Mouse (Mus musculus) left cerebral cortex, postnatal 25 days (tissue): Measurements from ENCODE around the gene Klrb1b. TPM values are rescaled to one million over a fixed set of nuclear protein-coding genes. Genes with fewer than 3 reads are reported as not detected.

Source experiments
- DNase-seq, 2 experiments: peaks; one replicate each; pipeline ENCODE4 v3.0.0; 2022; ENCODE audit warnings: low spot score in 2 of 2, mixed read lengths in 1 of 2
- intact Hi-C: fragments of 180-260 bp; cut with DNase I; formaldehyde crosslinking; loops from one replicate; pipeline ENCODE4 v1.15.1; 2025
- total RNA-seq, 2 experiments: library from RNA; stranded (reverse); gene quantifications; 2 replicates each; pipeline ENCODE4 v1.2.3; 2021

The Klrb1b gene
- total RNA-seq, result not detected

DNA sequence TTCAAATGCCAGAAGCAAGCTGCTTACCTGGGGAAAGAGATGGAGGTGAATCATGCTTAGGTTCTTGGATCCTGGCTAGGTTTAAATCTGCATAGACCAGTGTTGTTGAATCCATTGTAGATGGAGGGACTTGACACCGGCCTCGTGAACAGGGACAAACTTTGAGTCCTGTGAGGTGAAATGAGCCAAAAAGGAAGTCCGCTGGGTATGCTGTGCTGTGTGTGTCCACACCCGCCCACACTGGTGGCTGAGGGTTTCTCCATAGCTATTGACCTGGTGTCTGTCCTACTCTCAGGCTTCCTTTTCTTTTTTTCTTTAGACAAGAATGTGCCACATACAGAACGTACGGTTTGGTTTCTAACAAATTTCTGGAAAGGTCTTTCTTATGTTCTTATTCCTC lies at the start of gene Klrb1b, which contains the start of gene Gm44511:
Gene Klrb1b (minus strand): TSS at position 200 of the 400 bp plus-strand sequence.
Gene Gm44511 (minus strand): TSS at position 184 of the 400 bp plus-strand sequence.
- intact Hi-C loops, result no loop called here
- DNase-seq, result no peak

DNA sequence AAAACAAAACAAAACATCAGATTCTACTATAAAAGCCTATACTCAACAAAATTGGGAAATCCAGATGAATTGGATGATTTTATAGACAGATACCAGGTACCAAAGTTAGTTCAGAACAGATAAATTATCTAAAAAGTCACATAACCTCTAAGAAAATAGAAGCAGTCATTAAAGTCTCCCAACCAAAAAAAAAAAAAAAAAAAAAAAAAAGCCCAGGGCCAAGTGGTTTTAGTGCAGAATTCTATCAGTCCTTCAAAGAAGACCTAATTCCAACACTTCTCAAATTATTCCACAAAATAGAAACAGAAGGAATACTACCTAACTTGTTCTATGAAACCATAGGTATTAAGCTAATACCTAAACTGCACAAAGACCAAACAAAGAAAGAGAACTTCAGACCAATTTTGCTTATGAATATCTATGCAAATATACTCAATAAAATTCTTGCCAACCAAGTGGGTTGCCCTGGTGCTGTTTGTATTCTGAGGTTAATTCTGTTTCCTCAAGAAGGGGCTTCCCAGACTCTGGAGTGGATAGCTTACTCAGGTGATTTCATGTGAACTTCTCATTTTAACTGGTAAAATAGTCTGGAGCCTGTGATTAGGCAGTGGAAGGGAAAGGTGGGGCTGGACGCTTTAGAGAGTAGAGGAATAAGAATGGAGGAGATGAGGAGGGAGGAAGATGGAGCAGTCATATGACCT lies 45.9 kb upstream of the Klrb1b start:
- DNase-seq, result no peak
- intact Hi-C loops, result no loop called here

DNA sequence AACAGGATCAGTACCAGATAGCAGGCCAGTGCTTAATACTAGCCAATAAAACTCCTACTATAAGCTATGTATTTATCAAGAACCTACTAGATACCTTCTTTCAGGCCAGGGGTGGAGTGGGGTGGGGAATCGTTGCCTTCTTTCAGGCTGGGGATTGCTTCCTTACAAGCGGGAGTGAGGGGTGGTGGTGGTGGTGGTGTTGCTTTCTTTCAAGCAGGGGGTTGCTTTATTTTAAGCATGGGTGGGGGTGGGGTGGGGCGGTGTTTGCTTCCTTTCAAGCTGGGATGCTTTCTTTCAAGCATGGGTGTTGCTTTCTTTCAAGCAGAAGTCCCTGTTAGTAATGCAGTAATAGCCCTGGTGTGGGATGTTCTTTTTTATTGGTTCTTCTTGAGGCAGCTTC lies 42.7 kb upstream of the Klrb1b start:
- intact Hi-C loops, result no loop called here
- DNase-seq, result no peak

DNA sequence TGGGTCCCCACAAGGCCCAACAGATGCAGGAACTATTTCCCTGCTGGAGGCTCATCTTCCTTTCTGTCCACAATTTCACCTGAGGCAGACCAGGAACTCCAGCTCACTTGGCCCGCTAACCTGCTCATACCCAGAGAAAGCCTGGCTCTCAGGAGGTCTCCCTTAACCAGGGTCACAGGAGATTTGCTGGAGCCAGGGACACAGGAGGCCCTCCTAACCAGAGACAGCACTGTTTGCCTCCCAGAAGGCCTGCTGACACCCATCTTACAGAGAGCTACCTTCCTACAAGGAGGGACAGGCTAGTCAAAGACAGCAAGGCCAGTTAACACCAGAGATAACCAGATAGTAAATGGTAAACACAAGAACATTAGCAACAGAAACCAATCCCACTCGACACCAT lies 31.8 kb upstream of the Klrb1b start:
- DNase-seq, result no peak
- intact Hi-C loops, result no loop called here

DNA sequence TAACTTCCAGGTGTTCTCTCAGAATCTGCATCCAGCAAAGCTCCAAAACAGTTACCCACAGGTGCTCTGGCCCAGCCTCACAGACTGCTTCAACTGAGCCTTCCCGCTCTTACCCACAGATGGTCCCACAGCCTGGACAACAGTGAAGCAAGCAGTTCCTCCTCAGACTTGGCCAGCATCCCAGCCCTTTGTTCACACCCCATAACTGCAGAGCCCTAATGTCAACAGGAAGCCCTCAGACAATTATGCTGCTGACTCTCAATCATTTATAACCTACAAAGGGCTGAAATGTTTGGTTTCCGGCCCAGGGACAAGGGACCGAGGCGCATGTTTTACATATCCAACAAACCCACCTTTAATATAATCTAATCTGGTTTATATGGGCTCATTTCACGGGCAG lies 30.1 kb upstream of the Klrb1b start:
- peak; percentile 39 to 50 for DNase-seq
- intact Hi-C loops, result no loop called here

DNA sequence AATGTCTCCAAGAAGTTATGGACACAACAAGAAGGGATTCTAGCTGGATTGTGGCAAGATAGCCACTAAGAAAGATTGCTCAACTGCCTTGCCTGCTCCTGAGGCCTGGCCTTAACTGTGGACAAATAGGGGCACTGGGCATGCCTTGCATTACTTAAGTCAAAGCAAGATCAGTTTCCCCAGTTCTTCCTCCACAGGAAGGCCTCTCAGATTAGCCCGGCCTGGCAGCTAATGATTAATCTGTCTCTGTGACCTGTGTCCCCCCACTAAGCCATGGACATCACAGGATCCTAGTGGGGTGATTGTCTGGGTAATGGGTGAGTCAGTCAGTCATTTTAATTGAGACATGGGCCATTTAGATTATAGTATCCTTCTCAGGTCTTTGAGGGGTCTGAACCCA lies 29.3 kb upstream of the Klrb1b start:
- intact Hi-C loops, result loop anchor here (2.0 kb wide), 2 partner anchors 399 to 511 kb away; no protein-coding TSS in a partner anchor
- no peak for DNase-seq

DNA sequence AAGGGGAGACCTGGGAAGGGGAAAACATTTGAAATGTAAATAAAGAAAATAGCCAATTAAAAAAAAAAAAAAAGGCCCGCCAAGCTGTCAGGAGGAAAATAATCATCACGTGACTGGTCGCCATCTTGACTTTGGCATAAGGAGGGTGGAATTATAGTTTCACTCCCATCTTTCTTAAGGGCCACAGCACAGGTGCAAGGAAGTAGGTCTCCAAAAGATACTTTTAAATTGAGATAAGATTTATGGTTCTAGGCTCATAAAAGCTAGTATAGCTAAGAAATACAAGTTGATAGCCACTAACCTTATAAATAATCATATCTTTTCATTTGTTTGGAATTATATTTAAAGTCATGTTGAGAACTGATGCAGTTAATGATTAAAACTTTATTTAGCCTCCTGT lies 28.8 kb upstream of the Klrb1b start:
- DNase-seq, result no peak
- intact Hi-C loops, result loop anchor here (1.0 to 2.0 kb wide), 3 partner anchors 212 to 512 kb away; no protein-coding TSS in a partner anchor

DNA sequence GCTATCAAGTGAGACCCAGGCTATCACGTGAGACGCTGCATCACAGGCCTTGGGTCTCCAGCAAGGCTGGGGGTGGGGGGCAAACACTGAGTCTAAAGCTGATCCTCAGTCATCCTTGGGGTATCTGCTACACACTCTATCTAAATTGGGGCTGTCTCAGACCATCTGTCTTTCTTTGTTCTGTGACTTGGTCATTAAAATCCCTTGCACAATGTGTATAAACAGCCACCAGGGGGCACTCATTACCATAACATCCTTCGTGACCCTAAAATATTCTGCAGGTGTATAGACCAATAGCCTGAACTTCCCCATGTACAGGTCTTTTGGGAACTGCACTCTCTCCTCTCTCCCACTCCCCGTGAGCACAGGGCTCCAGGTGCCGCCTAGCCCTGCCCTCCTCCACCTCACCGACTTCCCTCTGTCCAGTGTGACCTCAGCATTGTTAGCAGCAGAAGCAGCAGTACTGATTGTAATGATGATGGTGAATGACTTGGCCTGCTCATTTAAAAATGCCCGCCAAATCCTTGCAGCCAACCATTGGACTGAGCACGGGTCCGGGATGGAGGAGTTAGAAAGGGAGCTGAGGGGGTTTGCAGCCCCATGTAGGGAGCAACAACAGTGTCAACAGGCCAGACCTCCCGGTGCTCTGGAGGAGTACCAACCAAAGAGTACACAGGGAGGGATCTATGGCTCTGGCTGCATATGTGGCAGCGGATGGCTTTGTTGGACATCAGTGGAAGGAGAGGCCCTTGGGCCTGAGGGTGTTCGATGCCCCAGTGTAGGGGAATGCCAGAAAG lies 28.1 kb upstream of the Klrb1b start:
- peak; percentile 62 to 76 for DNase-seq
- intact Hi-C loops, result loop anchor here (1.0 to 2.0 kb wide), 3 partner anchors 213 to 513 kb away; no protein-coding TSS in a partner anchor

DNA sequence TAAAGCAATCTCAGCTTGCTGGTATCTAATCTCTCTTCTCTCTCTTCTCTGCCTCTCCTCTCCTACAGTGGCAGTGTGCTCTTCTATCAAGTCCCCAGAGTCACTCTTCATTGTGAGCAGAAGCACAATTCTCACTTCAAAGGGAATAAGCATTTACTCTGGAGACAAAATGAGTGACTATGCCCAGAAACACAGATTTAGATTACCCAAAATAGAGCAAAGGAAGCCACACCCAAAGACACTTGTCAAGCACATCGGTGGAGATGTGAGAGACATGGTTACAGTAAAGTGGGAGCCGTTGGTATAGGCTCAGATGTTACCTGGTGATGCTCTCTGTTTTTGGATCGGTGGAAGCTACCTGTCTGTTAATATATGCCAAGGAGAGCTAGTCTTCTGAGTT lies 26.6 kb upstream of the Klrb1b start:
- DNase-seq, result no peak
- intact Hi-C loops, result no loop called here

DNA sequence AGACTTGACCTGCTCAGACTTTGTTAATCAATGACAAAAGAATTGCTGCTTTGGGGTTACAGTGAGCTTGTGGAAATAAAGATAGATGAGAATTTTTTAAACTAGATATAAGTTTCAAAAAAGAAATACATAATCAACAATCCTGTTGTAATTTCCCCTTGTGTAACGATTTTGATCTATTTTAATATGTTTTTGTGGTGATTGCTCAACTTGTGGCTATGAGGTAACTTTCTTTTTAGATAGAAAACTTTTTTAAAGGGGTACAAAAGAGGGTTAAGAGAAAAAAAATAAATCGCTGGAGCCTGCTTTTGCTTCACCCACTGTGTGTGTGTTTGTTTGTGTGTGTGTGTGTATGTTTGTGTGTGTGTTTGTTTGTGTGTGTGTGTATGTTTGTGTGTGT lies 25.0 kb upstream of the Klrb1b start:
- no peak for DNase-seq
- intact Hi-C loops, result no loop called here

DNA sequence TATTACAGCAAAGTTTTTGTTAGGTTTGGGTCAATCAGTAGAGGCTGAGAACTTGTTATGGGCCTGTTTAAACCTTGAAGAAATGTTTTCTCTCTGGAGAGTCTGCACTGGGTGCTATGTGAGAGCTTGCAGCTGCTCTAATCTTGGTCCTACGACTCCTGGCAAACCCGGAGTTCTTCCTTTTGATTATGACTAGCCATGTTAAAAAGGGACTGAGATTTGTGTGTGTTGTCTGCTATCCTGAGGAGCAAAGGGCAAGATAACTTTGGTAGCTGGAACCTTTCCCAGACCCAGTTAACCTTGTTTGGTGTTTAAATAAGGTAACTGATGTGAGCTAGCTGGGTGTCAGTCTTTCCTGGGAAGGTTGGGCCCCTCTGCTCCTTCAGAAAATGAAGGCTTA lies 24.5 kb upstream of the Klrb1b start:
- intact Hi-C loops, result no loop called here
- DNase-seq, result no peak

DNA sequence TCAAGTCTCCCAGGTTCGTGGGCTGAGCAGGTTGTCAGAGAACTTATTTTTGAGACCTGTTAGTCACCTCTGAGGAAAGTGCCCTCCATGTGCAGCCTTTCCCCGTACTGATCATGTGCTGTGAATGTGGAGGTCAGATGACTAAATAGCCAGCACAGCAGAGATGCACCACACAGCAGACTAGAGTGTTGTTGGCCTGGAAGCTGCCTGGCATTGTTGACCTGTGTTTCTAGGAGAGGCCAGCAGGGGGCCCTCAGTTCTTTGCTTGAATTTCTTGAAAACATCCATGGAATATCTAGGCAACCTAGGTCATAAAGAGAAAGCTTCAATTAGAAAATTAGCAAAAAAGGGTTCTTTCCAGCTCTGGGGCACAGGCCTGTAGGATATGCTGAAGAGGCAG lies 23.8 kb upstream of the Klrb1b start:
- intact Hi-C loops, result loop anchor here (10.0 kb wide), 1 partner anchor 685 kb away; the partner anchor contains the start of gene Gabarapl1
- peak in 1 of 2 experiments; percentile 42 for DNase-seq

DNA sequence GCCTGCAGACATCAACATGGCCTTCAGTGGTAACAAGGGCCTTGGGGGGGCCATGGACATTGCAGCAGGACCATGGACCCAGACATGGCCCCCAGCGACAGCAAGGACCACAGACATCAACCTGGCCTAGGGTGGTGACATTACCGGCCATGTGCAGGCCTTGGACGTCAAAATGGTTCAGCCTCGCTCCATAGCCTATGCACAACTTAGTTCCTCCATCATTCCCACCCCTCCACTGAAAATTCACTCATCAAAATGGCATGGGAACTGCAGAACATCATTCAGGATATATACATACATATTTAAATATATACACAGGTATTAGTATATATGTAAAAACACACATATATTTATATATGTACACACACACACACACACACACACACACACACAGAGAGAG lies 21.3 kb upstream of the Klrb1b start:
- intact Hi-C loops, result loop anchor here (10.0 kb wide), 1 partner anchor 687 kb away; the partner anchor contains the start of gene Gabarapl1
- DNase-seq, result no peak

DNA sequence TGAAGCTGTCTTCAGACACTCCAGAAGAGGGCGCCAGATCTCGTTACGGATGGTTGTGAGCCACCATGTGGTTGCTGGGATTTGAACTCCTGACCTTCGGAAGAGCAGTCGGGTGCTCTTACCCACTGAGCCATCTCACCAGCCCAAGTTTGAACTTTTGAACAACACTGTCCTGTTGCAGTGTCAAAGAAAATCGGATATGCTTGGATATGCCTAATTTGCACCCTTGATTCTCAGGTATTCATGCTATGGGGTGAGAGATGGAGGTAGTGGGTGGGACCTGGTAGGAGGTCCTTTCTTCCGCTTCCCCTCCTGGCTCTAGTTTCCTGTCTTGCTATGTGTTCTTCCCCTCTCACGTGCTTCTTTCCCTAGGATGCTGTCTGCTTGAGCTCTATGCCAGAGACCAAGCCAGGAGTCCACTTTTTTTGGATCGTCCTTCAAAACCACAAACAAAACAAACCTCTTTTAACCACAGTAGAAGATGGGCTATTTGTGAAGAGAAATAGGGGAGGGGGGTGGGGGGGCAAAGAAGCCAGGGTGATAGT lies 19.9 kb upstream of the Klrb1b start:
- no peak for DNase-seq
- intact Hi-C loops, result loop anchor here (10.0 kb wide), 1 partner anchor 689 kb away; the partner anchor contains the start of gene Gabarapl1

DNA sequence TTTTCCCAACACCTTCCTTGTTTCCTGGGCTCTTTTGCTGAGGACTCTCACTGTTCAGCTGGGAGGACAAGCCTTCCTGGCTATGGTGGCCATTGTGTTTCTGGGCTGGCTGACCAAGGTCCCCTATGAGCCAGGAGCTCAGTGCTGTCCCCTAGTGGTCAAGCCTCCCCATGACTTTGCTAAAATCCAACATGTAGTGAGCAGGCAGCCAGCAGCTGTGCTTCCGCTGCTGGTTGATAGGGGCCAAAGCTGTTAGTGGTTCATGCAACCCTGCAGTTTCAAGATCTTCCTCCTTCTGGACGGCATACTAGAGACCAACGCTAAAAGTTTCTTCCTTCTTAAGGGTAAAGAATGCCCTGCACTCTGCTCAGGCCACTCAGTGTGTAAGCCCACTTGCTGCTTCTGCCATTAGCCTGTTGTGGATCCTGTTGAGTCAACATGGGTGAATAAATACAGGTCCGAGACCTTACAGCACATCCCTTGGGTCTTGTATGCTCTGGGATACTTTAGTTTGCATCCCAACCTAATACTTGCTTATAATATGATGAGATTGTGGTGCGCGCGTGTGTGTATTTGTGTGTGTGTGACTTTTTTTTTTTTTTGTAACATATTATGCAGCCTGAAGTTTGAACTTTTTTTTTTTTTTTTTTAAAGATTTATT lies 19.3 kb upstream of the Klrb1b start:
- intact Hi-C loops, result loop anchor here (10.0 kb wide), 1 partner anchor 689 kb away; the partner anchor contains the start of gene Gabarapl1
- peak; percentile 82 for DNase-seq

DNA sequence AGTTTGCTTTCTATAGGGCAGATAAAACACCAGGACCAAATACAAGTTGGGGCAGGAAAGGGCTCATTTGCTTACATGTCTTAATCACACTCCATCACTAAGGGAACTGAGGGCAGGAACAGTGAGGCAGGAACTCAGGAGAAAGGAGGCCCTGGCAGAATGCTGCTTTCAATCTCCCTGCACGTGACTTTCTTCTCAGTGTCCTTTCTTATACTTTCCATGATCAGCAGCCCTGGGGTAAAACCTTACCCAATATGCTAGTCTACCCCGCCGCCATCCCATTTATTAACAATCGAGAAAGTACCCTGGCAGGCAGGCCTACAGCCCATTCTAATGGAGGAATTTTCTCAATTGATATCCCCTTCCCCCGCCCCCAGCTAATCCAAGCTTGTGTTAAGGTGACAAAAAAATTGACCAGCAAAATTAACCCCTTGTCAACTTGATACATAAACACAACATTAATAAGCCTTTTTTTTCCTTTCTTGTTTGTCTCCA lies 18.5 kb upstream of the Klrb1b start:
- DNase-seq, result no peak
- intact Hi-C loops, result loop anchor here (10.0 kb wide), 1 partner anchor 690 kb away; the partner anchor contains the start of gene Gabarapl1

DNA sequence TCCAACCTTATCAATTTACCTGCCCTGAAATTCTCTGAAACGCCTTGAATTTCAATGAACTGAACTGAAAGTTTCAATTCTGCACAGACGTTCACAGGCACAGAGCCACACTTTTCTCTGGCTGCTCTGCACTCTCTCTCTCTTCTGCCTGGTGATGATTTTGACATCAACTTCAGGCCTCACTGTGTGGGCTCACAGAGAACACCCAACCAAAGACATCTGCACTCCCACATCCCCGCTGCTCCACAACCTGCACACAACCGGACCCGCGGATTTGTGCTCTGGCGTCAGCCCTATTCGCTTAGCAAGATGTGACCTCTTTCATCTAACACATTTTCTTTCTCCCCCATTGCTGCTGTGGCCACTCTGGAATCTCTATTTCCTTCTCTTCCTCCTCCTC lies 18.0 kb upstream of the Klrb1b start:
- intact Hi-C loops, result loop anchor here (10.0 kb wide), 1 partner anchor 691 kb away; the partner anchor contains the start of gene Gabarapl1
- DNase-seq, result peak in 1 of 2 experiments; percentile 38

DNA sequence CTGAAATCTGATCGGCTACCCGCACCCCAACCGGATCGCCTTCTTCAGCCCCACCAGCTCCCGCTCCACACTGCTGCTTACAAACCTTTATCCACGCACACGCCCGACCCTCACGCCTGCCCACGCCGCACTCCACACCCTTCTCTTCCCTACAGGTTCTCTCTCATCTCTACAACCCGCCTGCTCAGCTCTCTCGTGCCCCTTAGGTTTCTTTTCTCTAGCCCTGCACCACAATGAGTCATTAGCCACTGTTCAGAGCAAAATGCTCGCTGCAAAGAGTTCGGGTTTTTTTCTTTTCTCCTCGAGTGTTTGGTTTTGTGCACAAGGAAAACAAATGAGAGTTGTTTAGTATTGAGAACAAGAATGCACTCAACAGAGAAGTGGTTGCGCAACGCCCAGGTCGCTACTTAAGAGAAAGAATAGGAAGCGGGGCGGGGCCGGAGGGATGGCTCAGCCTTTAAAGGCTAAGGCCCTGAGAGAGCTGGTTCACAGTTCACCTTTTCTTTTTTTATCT lies 17.4 kb upstream of the Klrb1b start:
- DNase-seq, result peak in 1 of 2 experiments; percentile 54
- intact Hi-C loops, result loop anchor here (10.0 kb wide), 1 partner anchor 691 kb away; the partner anchor contains the start of gene Gabarapl1

DNA sequence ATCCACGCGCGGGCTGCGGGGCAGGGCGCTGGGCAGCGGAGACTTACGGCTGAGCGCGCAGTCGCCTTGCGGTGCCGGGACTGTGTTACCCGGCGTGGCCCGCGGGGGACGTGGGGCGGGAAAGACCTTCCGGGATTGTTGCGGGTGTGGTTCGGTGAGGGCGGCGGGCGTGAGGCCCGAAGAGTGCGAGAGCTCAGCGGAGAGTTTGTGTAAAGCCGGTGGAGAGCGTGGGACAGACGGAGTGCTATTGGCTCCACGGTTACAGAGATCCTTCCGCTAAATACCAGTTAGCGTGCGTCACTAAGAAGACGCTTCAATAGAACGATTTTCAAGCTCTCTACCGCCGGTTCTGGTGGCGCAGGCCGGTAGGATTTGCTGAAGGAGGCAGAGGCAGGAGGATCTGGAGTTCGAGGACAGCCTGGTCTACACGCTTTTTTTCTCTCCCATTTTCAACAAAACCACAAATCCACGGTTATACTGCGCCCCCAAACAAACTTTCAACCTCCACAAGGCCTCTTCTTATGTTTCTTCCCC lies 16.9 kb upstream of the Klrb1b start:
- DNase-seq, result peak; percentile 94 to 97
- intact Hi-C loops, result loop anchor here (1.0 to 10.0 kb wide), 2 partner anchors 102 to 692 kb away; partner anchors contain the start of gene Gabarapl1
